Mouse (Mus musculus): ENCODE data around the gene Ube2a. TPM values are rescaled to one million over a fixed set of nuclear protein-coding genes. Genes with fewer than 3 reads are reported as not detected.
A peak's percentile ranks its signal among the peaks of the same experiment; 100 is the strongest.

The Ube2a gene
- polyA plus RNA-seq, 1 experiment from 2014 or later: 136 TPM

DNA sequence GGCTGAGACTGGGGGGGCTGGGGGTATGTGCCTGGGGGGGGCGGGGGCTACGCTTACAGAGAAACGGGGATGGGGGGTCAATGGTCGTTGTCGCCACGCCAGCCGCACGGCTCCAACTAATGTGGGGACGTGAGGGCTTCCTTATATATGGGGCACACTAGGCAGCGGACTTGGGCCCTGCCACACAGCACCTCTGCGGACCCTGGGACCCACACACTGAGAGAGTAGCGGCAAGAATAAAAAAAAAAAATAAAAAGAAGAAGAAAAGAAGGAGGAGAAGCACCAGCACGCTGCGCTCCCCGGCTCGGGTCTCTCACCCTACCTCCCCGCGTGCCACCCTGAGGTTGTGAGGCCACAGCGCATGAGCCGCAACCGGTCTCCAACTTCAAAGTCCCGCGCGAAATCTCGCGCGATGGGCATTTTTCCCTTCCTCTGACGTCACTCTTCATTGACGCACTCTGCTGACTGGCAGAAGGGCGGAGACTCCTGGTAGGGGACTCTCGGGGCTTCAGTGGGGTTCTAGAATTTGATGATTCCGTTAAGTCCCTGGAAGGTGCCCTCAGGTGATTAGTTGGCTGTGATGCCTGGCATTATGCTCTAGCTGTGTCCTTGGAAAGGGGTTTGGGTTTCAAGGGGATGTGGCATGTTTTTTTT, 29.5 kb downstream of the Ube2a start:
- no peaks in the 10 kb centered on the region for H3K9me3 ChIP-seq
- 26% methylated on average over 31 of the region's 32 CpGs for WGBS
- no peaks in the 10 kb centered on the region for H3K36me3 ChIP-seq
- ATAC-seq (ENCODE audit: insufficient number of reproducible peaks, insufficient read depth, low FRiP score, low TSS enrichment, low read depth): peak; percentile 85
- H3K4me1 ChIP-seq: no peaks in the 10 kb centered on the region
- peak overlapping the region; percentile 73 for H3K9ac ChIP-seq
- peak overlapping the region; percentile 70 for H3K4me2 ChIP-seq
- H3K27ac ChIP-seq: peak overlapping the region; percentile 64; the same call in 1 of the 2 replicates
- peak overlapping the region; percentile 55 for H3K4me3 ChIP-seq
- H3K27me3 ChIP-seq: no peaks in the 10 kb centered on the region

DNA sequence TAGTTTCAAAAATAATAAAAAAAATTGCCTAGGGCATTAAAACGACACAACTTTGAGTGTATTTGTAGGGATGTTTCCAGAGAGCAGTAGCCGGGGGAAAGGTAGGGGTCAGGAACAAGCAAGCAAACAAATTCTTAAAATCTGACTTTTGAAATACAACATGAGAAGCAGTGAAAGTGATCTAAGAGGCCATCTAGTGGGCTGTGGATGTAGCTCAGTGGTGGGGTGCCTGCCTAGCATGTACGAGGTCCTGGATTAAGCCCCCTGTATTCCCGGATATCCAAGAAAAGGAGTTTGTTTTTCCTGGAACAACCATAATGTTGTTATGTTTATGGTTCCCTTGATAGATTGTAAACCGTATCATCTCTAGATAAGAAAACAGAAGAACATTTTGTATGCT, 32.8 kb downstream of the Ube2a start:
- 45% methylated on average over 5 of the region's 5 CpGs for WGBS
- Histone ChIP-seq H3K4me2 (no peak overlapping the region), H3K4me1 (no peaks in the 10 kb centered on the region), H3K36me3 (no peaks in the 10 kb centered on the region), H3K4me3 (no peak overlapping the region), H3K9ac (no peak overlapping the region), H3K27me3 (no peaks in the 10 kb centered on the region), H3K27ac (no peak overlapping the region), H3K9me3 (no peaks in the 10 kb centered on the region)
- no peak for ATAC-seq (ENCODE audit: insufficient number of reproducible peaks, insufficient read depth, low FRiP score, low TSS enrichment, low read depth)

DNA sequence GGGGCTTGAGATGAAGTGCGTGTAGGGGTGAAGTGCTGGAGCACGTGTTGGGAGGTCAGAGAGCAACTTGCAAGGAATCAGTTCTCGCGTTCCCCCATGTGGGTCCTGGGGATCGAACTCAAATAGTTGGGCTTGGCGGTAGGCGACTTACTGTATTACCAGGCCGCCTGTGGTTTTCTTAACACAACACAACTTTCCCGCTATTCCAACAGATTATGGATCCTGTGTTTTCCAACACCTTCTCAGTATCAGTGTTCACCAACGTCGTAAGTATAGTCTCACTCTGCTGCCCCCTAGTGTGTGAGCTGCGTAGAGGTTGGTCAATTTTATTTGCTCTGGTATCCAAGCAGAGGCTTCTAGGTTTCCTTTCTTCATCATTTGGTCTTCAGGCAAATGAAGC, 37.6 kb downstream of the Ube2a start:
- 52% methylated on average over 12 of the region's 12 CpGs for WGBS
- Histone ChIP-seq H3K9ac (no peak overlapping the region), H3K9me3 (no peaks in the 10 kb centered on the region), H3K27me3 (no peaks in the 10 kb centered on the region), H3K27ac (no peak overlapping the region), H3K4me3 (no peak overlapping the region), H3K4me1 (no peaks in the 10 kb centered on the region), H3K4me2 (no peak overlapping the region), H3K36me3 (no peaks in the 10 kb centered on the region)
- no peak for ATAC-seq (ENCODE audit: insufficient number of reproducible peaks, insufficient read depth, low FRiP score, low TSS enrichment, low read depth)

DNA sequence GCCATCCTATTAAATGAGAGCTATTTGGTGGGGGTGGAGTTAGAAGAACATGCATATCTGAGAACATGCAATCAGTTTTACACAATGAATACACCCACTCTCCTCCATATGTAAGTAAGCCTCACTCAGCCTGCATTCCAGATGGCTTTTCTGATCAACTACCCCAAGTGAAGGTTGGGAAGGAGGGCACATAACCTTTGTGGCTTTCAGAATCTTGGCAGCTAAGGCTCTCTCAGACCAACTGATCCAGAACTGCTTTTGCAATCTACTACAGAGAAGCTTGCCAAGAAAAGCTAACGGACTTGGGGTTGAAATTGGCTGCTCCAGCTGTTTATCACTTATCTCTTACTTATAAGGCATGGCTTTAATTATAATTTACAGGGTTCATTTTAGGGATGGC, 44.0 kb downstream of the Ube2a start:
- Histone ChIP-seq H3K4me2 (no peak overlapping the region), H3K27me3 (no peaks in the 10 kb centered on the region), H3K4me3 (no peak overlapping the region), H3K9ac (no peak overlapping the region), H3K9me3 (no peaks in the 10 kb centered on the region), H3K4me1 (no peaks in the 10 kb centered on the region), H3K36me3 (no peaks in the 10 kb centered on the region), H3K27ac (no peak overlapping the region)
- no peak for ATAC-seq (ENCODE audit: insufficient number of reproducible peaks, insufficient read depth, low FRiP score, low TSS enrichment, low read depth)
- WGBS: 82% methylated on average over 1 of the region's 1 CpGs

DNA sequence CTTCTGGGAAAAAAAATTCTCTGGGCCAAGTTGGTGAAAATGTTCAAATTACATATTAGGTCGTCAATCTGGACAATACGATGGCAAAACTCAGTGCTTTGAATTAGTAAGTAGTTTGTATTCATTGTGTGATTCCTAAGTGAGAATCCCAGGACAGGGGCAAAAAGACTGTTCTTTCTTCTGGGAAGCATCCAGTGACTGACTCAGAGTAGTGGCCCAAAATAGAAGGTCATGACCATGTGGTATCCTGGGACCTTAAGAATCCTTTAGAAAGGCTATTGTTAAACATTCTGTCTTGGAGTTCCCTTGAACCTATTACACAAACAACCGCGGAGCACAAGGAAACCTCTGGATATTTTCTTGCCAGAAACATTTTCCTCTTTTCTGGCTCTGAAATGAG, 47.6 kb downstream of the Ube2a start:
- no peaks in the 10 kb centered on the region for H3K4me1 ChIP-seq
- no peak for ATAC-seq (ENCODE audit: insufficient number of reproducible peaks, insufficient read depth, low FRiP score, low TSS enrichment, low read depth)
- H3K27ac ChIP-seq: no peak overlapping the region
- 88% methylated on average over 4 of the region's 4 CpGs for WGBS
- no peak overlapping the region for H3K4me2 ChIP-seq
- no peak overlapping the region for H3K4me3 ChIP-seq
- no peaks in the 10 kb centered on the region for H3K36me3 ChIP-seq
- no peak overlapping the region for H3K9ac ChIP-seq
- H3K27me3 ChIP-seq: no peaks in the 10 kb centered on the region
- no peaks in the 10 kb centered on the region for H3K9me3 ChIP-seq

DNA sequence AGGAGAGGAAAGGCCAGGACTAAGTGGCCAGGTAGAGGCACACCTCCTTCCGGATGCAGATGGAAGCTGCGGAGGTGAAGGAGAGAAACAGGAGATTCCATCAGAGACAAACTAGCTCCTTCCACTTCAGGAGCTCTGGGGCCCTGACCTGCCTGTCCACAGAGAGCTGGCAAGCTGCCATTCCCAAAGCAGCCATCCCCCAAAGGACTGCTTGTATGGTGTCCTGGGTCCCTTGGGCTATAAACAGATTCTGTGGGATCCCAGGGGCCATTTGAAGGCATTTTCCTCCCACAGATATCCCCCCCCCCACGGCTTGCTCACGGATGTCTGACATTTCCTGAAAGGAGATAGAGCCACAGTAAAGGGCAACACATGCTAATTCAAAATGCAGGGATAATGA, 55.1 kb downstream of the Ube2a start:
- H3K9ac ChIP-seq: no peak overlapping the region

DNA sequence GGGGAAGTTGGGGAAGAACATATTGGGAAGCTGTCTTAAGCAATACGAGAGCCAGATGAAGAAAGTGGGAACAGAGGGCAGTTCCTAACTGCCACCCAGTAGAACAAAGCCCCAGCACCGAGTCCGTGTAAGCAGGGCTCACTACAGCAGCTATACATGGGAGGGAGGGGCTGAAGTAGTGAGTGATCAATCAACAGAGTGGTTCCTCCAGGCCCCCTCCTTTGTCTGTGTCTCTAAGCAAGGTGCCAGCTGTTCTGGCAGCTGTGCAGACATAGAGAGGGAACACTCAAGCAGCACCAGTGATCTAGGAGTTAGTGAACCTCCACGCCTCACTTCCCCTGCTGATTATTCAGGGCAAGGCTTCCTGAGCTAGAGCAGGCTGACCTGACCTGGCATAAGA, 56.0 kb downstream of the Ube2a start:
- 78% methylated on average over 4 of the region's 4 CpGs for WGBS
- no peak for ATAC-seq (ENCODE audit: insufficient number of reproducible peaks, insufficient read depth, low FRiP score, low TSS enrichment, low read depth)
- H3K4me3 ChIP-seq: no peak overlapping the region

More for the DNA sequence above, 55.1 kb downstream of the Ube2a start:
- no peaks in the 10 kb centered on the region for H3K9me3 ChIP-seq
- H3K36me3 ChIP-seq: no peaks in the 10 kb centered on the region
- H3K27me3 ChIP-seq: no peaks in the 10 kb centered on the region
- H3K27ac ChIP-seq: no peak overlapping the region
- no peaks in the 10 kb centered on the region for H3K4me1 ChIP-seq
- 86% methylated on average over 4 of the region's 4 CpGs for WGBS
- no peak overlapping the region for H3K4me3 ChIP-seq
- no peak overlapping the region for H3K4me2 ChIP-seq
- ATAC-seq (ENCODE audit: insufficient number of reproducible peaks, insufficient read depth, low FRiP score, low TSS enrichment, low read depth): no peak

DNA sequence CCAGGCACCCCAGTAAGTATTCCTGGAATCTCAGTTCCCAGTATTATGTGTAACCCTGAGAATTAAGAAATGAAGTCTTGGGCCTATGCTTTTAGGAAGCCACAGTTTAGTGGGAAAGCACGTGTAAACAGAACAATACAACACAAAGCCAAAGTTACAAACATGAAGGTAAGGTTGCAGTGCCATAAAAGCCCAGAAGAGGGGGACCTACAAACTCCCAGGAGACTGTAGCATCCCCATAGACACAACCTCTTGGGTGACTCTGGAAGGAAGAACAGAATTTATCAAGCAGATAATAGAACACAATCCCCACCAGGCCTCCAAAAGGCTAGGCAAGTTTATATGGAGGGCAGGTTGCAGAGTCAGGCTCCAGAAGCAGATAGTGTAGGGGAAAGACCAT, 56.9 kb downstream of the Ube2a start:
- WGBS: 62% methylated on average over 1 of the region's 1 CpGs
- H3K27ac ChIP-seq: no peak overlapping the region
- ATAC-seq (ENCODE audit: insufficient number of reproducible peaks, insufficient read depth, low FRiP score, low TSS enrichment, low read depth): no peak
- no peaks in the 10 kb centered on the region for H3K36me3 ChIP-seq
- no peaks in the 10 kb centered on the region for H3K27me3 ChIP-seq
- H3K4me3 ChIP-seq: no peak overlapping the region
- H3K9ac ChIP-seq: no peak overlapping the region
- no peaks in the 10 kb centered on the region for H3K4me1 ChIP-seq
- H3K9me3 ChIP-seq: no peaks in the 10 kb centered on the region
- no peak overlapping the region for H3K4me2 ChIP-seq

More for the DNA sequence above, 56.0 kb downstream of the Ube2a start:
- no peak overlapping the region for H3K9ac ChIP-seq
- H3K36me3 ChIP-seq: no peaks in the 10 kb centered on the region
- no peaks in the 10 kb centered on the region for H3K4me1 ChIP-seq
- no peak overlapping the region for H3K27ac ChIP-seq
- no peaks in the 10 kb centered on the region for H3K9me3 ChIP-seq
- no peaks in the 10 kb centered on the region for H3K27me3 ChIP-seq
- H3K4me2 ChIP-seq: no peak overlapping the region

Other genes with a start within 250 kb of the Ube2a start
- 2.9 and 3.5 TPM in 2 replicates for gene Akap17b, start 228.5 kb upstream of the Ube2a start, polyA plus RNA-seq (2015; fragmentation: Nextera tagmentation; extraction: Ambion mirVana)
- gene Slc25a43, start 130.2 kb upstream of the Ube2a start, polyA plus RNA-seq (2015; fragmentation: Nextera tagmentation; extraction: Ambion mirVana): 1.7 and 2.1 TPM in 2 replicates
- gene Slc25a5, start 78.2 kb upstream of the Ube2a start, polyA plus RNA-seq (2015; fragmentation: Nextera tagmentation; extraction: Ambion mirVana): 481 and 518 TPM in 2 replicates
- 37.5 and 39.6 TPM in 2 replicates for gene C330007P06Rik, start 211 bp downstream of the Ube2a start, polyA plus RNA-seq (2015; fragmentation: Nextera tagmentation; extraction: Ambion mirVana)
- gene Nkrf, start 29.0 kb downstream of the Ube2a start, polyA plus RNA-seq (2015; fragmentation: Nextera tagmentation; extraction: Ambion mirVana): 1.5 TPM in 2 replicates
- 38.3 and 40.0 TPM in 2 replicates for gene Sept6, start 117.9 kb downstream of the Ube2a start, polyA plus RNA-seq (2015; fragmentation: Nextera tagmentation; extraction: Ambion mirVana)
- not detected in 2 replicates for gene Sowahd, start 174.9 kb downstream of the Ube2a start, polyA plus RNA-seq (2015; fragmentation: Nextera tagmentation; extraction: Ambion mirVana)
- 601 and 648 TPM in 2 replicates for gene Rpl39, start 211.5 kb downstream of the Ube2a start, polyA plus RNA-seq (2015; fragmentation: Nextera tagmentation; extraction: Ambion mirVana)
- 23.4 and 24.4 TPM in 2 replicates for gene Upf3b, start 236.4 kb downstream of the Ube2a start, polyA plus RNA-seq (2015; fragmentation: Nextera tagmentation; extraction: Ambion mirVana)

Measured in embryonic facial prominence, embryonic 13.5 days (tissue).